Mouse (Mus musculus) bone marrow, adult 2 months (tissue): Measurements from ENCODE around the gene Cyfip2. TPM values are rescaled to one million over a fixed set of nuclear protein-coding genes. Genes with fewer than 3 reads are reported as not detected.
A peak's percentile ranks its signal among the peaks of the same experiment; 100 is the strongest.

ENCODE experiments used
- H3K27ac ChIP-seq: fragments of 200-500 bp; 2 replicates; pipeline ENCODE4 v1.5.1; 2012; ENCODE audit warnings: low read depth, mild to moderate bottlenecking, control low read depth, inconsistent platforms, low read length; ENCODE audit not compliant: control insufficient read depth, poor library complexity, insufficient read depth
- H3K4me1 ChIP-seq: fragments of 200-500 bp; 2 replicates; pipeline ENCODE4 v1.6.1; 2011; ENCODE audit warnings: low read length; ENCODE audit not compliant: control insufficient read depth, insufficient read depth
- H3K4me3 ChIP-seq: fragments of 200-500 bp; replicated peaks from 2 replicates; pipeline ENCODE3; 2011; ENCODE audit warnings: mild to moderate bottlenecking, low read depth, low read length, control low read depth; ENCODE audit not compliant: control insufficient read depth
- CTCF ChIP-seq: fragments of 200-500 bp; IDR thresholded peaks from 2 replicates; pipeline ENCODE4 v1.5.1; 2011; ENCODE audit warnings: low read length, control low read depth; ENCODE audit not compliant: control insufficient read depth, insufficient read depth
- POLR2A ChIP-seq: fragments of 200-500 bp; IDR thresholded peaks from 2 replicates; pipeline ENCODE4 v1.6.1; 2011; ENCODE audit warnings: low read depth, mild to moderate bottlenecking, control low read depth, low read length, borderline replicate concordance; ENCODE audit not compliant: control insufficient read depth
- WGBS: fragments of 180-500 bp; shearing (Covaris S2); methylation state at CpG from one replicate; pipeline ENCODE4 v1.1.7; 2018; 5-methylcytosine and 5-hydroxymethylcytosine counted together
- polyA plus RNA-seq: library from polyadenylated mRNA; stranded (reverse); fragments of >200 nt; gene quantifications from 2 replicates; pipeline ENCODE4 v1.2.4, GENCODE M21; 2011; ENCODE audit warnings: low replicate concordance; ENCODE audit not compliant: missing spikeins, insufficient read depth, insufficient read length

Gene Cyfip2
- polyA plus RNA-seq, 1 experiment = 32.6 TPM

DNA sequence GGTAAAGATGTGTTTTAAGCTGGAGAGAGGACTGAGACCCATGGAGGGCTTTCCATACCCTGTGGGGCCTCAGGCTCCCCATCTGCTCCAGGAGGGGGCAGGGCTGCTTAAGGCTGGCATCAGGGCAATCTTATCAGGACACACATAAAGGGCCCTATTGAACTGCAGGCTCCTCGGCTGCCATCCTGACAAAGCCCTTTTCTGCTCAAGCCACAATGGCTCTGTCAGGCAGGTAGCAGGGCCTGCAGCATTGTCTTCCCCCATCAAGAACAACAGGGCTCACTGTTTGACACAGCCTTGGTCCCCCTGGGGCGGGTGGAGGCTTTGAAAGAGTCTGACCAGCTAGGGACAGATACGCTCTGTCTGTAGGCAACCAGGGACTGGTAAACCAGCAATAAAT, 142.8 kb downstream of the Cyfip2 start:
- Histone ChIP-seq H3K27ac (no peak overlapping the region), H3K4me3 (no peak overlapping the region), H3K4me1 (no peaks in the 10 kb centered on the region)
- TF ChIP-seq POLR2A = no peak
- TF ChIP-seq CTCF = no peak
- 74% methylated on average over 3 of the region's 3 CpGs for WGBS

DNA sequence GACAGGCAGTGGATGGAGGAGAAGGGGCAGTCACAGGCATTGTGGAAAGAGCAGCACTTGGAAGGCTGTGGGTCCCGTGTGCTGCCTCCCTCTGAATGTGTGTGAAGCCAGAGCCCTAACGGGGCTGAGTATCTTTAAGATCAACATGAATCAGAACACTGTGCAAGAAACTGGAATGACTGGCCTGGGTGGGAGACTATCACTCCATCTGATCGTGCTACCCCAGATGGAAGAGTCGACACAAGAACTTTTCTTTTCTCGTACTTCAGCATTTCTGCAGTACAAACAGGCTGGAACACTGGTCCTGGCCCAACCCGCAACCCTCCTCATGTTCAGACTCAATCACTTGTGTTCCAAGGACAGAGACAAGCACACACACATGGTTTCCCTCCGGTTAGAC, 144.2 kb downstream of the Cyfip2 start:
- H3K27ac ChIP-seq = no peak overlapping the region
- H3K4me3 ChIP-seq = no peak overlapping the region
- no peak for TF ChIP-seq CTCF
- TF ChIP-seq POLR2A = no peak
- 76% methylated on average over 7 of the region's 7 CpGs for WGBS
- no peaks in the 10 kb centered on the region for H3K4me1 ChIP-seq

DNA sequence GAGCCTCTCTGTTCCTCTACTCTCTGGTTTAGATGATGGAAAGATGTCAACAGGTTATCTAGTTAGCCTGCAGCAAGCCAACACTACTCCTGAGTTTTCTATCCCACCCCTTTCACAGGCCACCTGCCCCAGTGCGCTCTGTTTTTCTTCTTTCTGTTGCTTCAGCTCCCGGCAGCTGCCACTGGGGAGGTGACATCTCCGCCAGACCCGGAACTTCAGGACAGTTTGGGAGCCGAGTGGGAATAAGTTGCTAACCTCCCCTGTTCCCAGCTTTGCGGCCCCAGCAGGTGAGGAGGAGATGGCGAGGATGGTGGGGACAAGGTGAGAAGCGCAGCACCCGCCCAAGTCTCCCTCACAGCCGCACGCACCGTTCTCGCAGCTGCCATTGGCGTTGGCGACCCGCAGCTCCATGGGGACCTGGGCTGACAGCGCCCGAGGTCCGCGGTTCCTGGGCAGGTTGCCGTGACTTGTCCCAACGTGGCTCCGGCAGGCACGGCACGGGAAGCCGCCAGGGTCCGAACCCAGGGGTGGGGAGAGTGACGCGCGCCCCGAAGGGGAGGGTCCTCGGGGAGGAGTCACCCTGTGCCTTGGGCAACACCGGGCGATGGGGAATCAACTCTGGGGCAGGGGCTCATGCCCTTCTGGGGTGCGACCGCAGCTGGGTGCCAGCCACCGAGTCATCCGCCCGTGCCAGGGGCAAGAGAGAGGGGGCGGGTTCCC, 146.6 kb downstream of the Cyfip2 start, which contains the start of gene Nipal4:
Gene Nipal4, minus strand, starts transcription at position 643 of the 720 bp plus-strand sequence.
- 4% methylated on average over 40 of the region's 40 CpGs for WGBS
- TF ChIP-seq POLR2A (no peak), CTCF (no peak)
- Histone ChIP-seq H3K4me1 (no peaks in the 10 kb centered on the region), H3K4me3 (no peak within 1 kb of the TSS), H3K27ac (no peak within 1 kb of the TSS)

DNA sequence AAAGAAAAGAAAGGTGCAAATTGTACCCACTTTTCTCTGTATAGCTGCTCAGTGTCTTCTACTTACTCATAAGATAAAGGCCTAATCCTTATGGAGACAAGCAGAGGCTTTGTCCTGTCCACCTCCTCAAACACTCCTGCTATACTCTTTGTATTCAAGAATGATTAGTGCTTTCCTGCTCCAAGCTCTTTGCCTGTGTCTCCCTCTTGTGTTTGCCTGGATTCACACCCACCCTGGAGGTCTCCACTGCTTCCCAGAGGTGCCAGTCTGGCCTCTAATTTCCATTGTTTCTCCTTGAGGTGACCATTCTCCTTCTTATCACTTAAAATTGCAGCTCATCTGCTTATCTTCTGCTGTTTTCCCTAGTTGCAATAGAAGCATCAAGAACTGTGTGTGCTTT, 155.2 kb downstream of the Cyfip2 start:
- TF ChIP-seq CTCF = no peak
- TF ChIP-seq POLR2A = no peak

DNA sequence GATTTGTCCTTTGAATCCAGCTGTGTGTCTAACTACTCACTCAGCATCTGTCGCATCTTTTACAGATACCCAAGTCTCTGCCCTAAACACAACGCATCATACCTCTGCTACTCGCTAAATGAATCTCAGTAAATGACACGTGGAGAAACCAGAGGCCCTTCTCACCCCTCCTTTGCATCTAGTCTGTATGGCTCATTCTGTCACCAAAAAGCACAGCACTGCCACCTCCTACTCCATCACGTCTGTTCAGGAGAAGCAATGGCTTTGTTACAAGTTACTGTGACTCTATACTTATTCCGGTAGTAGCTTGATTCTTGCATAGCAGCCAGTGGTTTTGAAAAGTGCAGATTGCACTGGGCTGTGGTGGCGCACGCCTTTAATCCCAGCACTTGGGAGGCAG, 155.7 kb downstream of the Cyfip2 start:
- H3K4me3 ChIP-seq = no peak overlapping the region
- no peak for TF ChIP-seq POLR2A
- TF ChIP-seq CTCF = no peak
- WGBS = 87% methylated on average over 8 of the region's 8 CpGs
- no peaks in the 10 kb centered on the region for H3K4me1 ChIP-seq
- no peak overlapping the region for H3K27ac ChIP-seq

More for the DNA sequence above, 155.2 kb downstream of the Cyfip2 start:
- Histone ChIP-seq H3K4me1 (no peaks in the 10 kb centered on the region), H3K4me3 (no peak overlapping the region), H3K27ac (no peak overlapping the region)

DNA sequence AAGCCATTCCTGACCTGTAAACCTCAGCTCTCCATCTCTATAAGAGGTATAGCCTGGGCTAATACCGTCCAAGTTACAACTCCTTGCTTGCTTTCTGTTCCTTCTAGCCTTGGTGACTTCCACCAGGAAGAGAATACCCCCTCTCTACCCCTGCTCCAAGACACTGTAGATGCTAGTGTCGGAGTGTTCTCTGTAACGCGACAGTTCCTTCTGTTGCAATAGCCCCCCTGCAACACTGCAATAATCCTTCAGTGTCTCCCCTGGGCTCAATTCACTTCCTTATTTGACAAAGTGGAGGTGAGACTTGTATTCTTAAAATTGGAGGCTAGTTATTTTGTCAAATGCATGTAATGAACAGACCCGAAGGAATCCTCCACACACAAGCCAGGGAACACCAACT, 166.0 kb downstream of the Cyfip2 start:
- WGBS = 59% methylated on average over 5 of the region's 5 CpGs
- no peak overlapping the region for H3K27ac ChIP-seq
- no peak overlapping the region for H3K4me3 ChIP-seq
- TF ChIP-seq CTCF (no peak), POLR2A (no peak)
- no peaks in the 10 kb centered on the region; the same call in 1 of the 2 replicates for H3K4me1 ChIP-seq

DNA sequence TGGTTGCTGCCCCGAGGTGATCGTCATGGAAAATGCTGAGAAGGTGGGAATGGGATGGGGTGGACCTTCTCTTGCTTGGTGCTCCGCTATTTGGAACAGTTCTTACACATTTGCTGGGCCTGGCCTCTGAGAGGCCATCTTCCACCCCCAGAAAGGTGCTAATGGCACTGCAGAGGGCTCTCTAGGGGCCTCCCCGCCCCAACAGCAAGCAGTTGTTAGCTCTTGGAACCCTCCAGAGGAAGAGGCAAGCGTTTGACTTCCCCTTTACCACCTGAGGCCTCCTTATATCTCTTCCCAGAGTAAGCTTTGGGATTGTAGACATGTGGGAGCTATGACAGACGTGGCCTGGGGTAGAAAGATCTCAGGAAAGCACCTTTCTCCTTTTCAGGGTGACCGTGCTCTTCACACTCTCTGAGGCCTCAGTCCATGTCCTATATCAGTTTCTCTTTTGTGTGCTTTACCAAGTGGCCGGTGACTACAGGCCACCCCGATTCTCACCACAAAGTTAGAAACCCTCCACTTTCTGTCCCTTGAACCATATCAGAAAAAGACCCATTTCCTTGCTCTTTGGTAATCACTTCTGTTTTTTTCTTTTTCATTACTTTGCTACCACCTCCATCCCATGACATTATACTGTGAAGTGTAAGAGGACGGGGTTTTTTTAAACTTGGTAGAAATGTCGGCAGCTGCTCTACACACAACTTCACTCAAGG, 167.3 kb downstream of the Cyfip2 start:
- H3K4me3 ChIP-seq = no peak overlapping the region
- peak overlapping the region; percentile 38 for H3K27ac ChIP-seq
- TF ChIP-seq POLR2A (no peak), CTCF (no peak)
- WGBS = 66% methylated on average over 11 of the region's 11 CpGs
- H3K4me1 ChIP-seq = no peaks in the 10 kb centered on the region; the same call in 1 of the 2 replicates

Other genes starting within 250 kb of the Cyfip2 start
- not detected in 2 replicates for gene Nipal4, start 146.4 kb downstream of the Cyfip2 start, polyA plus RNA-seq
- gene Fndc9, start 77.3 kb downstream of the Cyfip2 start, polyA plus RNA-seq = not detected in 2 replicates
- gene Itk, start 76.7 kb upstream of the Cyfip2 start, polyA plus RNA-seq = 0.68 and 4.4 TPM in 2 replicates
- gene Fam71b, start 83.7 kb upstream of the Cyfip2 start, polyA plus RNA-seq = not detected in 2 replicates
- gene Med7, start 124.1 kb upstream of the Cyfip2 start, polyA plus RNA-seq = 36.6 and 41.4 TPM in 2 replicates
- 1.3 and 1.4 TPM in 2 replicates for gene Havcr2, start 142.1 kb upstream of the Cyfip2 start, polyA plus RNA-seq
- gene Gm12169, start 211.4 kb upstream of the Cyfip2 start, polyA plus RNA-seq = not detected in 2 replicates